Mouse (Mus musculus): ENCODE measurements at regions not wholly inside any gene's neighbourhood (a gene's known extent, or its start where the extent isn't known, plus 50 kb on each side); places are given as distances from the start of the nearest gene placed in this dataset.

DNA sequence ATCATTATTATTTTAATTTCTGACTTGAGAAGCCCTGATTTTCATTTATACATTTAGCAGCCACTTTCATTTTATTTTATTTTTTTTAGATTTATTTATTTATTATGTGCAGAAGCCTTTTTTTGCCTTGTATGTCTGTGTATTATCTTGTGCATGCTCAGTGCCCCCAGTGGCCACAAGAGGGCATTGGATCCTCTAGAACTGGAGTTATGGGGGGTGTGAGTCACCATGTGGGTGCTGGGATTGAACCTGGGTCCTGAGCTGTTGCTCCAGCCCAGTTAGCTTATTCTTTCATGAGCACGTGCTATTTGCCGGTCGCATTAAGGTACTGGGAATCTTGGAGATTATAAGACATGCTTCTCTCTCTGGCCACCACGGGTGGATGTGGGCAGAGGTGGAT, 136.3 kb upstream of the Ubr2 start:
- no peak for DNase-seq (ENCODE audit: low spot score)
- no peaks in the 10 kb centered on the region for H3K4me1 ChIP-seq (ENCODE audit: insufficient read depth, low read depth, low read length)
- ATAC-seq (ENCODE audit: extremely low read depth, insufficient number of reproducible peaks, low FRiP score, poor library complexity, severe bottlenecking): no peak
- peaks cover 12% of the 10 kb centered on the region for H3K27me3 ChIP-seq (ENCODE audit: insufficient read depth, low read length)
- H3K4me3 ChIP-seq (ENCODE audit: low read depth, low read length): no peak overlapping the region
- H3K36me3 ChIP-seq (replicated peaks): no peaks in the 10 kb centered on the region
- TF ChIP-seq CTCF (IDR thresholded peaks at IDR 0.05; ENCODE audit: low read depth, low read length): no peak
- no peak for TF ChIP-seq POLR2AphosphoS5 (IDR thresholded peaks at IDR 0.05; ENCODE audit: insufficient replicate concordance, low read depth, low read length)
- no peak for TF ChIP-seq TAL1 (conservative IDR thresholded peaks at IDR 0.05; ENCODE audit: low read depth, low read length)
- no peak for TF ChIP-seq GATA2 (IDR thresholded peaks at IDR 0.05; ENCODE audit: borderline replicate concordance, low read depth, low read length)
- TF ChIP-seq GATA1 (IDR thresholded peaks at IDR 0.05; ENCODE audit: borderline replicate concordance, low read length): no peak
- no peaks in the 10 kb centered on the region for H3K9me3 ChIP-seq (replicated peaks)

DNA sequence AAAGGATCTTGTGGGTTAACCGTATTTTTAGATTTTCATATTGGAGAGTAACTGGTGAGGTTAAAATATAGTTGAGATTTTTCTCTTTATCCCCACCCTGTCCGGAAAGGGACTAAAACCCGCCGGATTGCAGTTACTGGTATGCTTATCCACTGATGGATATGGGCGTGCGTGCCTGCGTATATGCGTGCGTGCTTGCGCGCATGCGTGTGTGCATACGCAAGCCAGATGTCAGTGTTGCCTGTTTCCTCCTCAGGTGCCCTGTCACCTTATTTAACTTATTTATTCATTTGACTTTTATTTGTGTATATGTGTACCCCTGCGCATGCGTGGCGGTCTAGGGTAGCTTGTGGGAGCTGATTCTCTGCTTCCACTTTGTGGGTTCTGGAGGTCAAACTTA, 135.2 kb upstream of the Ubr2 start:
- TF ChIP-seq GATA2 (IDR thresholded peaks at IDR 0.05; ENCODE audit: borderline replicate concordance, low read depth, low read length): no peak
- no peak for TF ChIP-seq CTCF (IDR thresholded peaks at IDR 0.05; ENCODE audit: low read depth, low read length)
- no peak for TF ChIP-seq POLR2AphosphoS5 (IDR thresholded peaks at IDR 0.05; ENCODE audit: insufficient replicate concordance, low read depth, low read length)
- no peak for TF ChIP-seq GATA1 (IDR thresholded peaks at IDR 0.05; ENCODE audit: borderline replicate concordance, low read length)
- Histone ChIP-seq H3K27me3 (ENCODE audit: insufficient read depth, low read length) (peaks cover 21% of the 10 kb centered on the region), H3K4me1 (ENCODE audit: insufficient read depth, low read depth, low read length) (no peaks in the 10 kb centered on the region), H3K9me3 (replicated peaks) (no peaks in the 10 kb centered on the region), H3K36me3 (replicated peaks) (no peaks in the 10 kb centered on the region), H3K4me3 (ENCODE audit: low read depth, low read length) (no peak overlapping the region)
- ATAC-seq (ENCODE audit: extremely low read depth, insufficient number of reproducible peaks, low FRiP score, poor library complexity, severe bottlenecking) (no peak), DNase-seq (ENCODE audit: low spot score) (no peak)

DNA sequence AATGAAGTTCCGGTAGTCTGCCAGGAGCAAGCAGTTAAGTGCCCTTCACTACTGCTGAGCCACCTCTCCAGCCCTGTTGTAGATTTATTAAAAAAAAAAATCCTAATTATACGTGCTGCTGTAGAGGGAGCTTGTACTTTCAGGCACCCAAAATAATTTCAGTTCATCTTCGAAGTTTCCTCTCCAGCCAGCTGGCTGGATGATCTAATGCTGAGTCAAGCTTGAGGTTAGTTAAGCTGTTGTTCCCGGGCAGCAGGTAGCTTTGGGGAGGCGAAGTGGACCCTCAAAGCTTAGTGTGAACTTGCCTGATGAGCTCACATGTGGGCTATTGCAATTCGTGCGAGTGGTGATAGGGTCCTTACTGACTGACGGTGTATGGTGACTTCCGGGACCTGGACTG, 134.6 kb upstream of the Ubr2 start:
- TF ChIP-seq CTCF (IDR thresholded peaks at IDR 0.05; ENCODE audit: low read depth, low read length) (no peak), GATA1 (IDR thresholded peaks at IDR 0.05; ENCODE audit: borderline replicate concordance, low read length) (no peak), TAL1 (conservative IDR thresholded peaks at IDR 0.05; ENCODE audit: low read depth, low read length) (no peak), POLR2AphosphoS5 (IDR thresholded peaks at IDR 0.05; ENCODE audit: insufficient replicate concordance, low read depth, low read length) (no peak)
- no peak for DNase-seq (ENCODE audit: low spot score)
- no peak for ATAC-seq (ENCODE audit: extremely low read depth, insufficient number of reproducible peaks, low FRiP score, poor library complexity, severe bottlenecking)

DNA sequence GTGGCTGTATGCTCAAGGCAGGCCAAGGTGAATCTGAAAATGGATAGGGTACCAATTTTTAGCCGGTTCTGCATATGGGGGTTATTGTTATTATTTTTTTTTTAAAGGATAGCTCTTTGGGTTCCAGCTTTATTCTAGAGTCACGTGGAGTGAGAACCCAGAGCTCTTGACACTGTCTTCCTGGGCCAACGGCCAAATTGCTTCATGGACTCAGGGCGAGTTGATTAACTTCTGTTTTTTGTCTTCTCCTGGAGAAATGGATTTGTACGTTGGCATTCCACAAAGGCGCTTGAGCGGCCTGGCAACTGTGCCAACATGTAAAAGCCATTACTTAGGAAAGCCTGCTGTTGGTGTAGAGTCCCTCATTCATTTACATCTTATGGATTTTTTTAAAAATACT, 134.1 kb upstream of the Ubr2 start:
- Histone ChIP-seq H3K9me3 (replicated peaks) (no peaks in the 10 kb centered on the region), H3K4me1 (ENCODE audit: insufficient read depth, low read depth, low read length) (no peaks in the 10 kb centered on the region), H3K4me3 (ENCODE audit: low read depth, low read length) (no peak overlapping the region), H3K27me3 (ENCODE audit: insufficient read depth, low read length) (peaks cover 32% of the 10 kb centered on the region), H3K36me3 (replicated peaks) (no peaks in the 10 kb centered on the region)
- DNase-seq (ENCODE audit: low spot score) (no peak), ATAC-seq (ENCODE audit: extremely low read depth, insufficient number of reproducible peaks, low FRiP score, poor library complexity, severe bottlenecking) (no peak)
- TF ChIP-seq CTCF (IDR thresholded peaks at IDR 0.05; ENCODE audit: low read depth, low read length): no peak
- TF ChIP-seq GATA2 (IDR thresholded peaks at IDR 0.05; ENCODE audit: borderline replicate concordance, low read depth, low read length): no peak
- TF ChIP-seq POLR2AphosphoS5 (IDR thresholded peaks at IDR 0.05; ENCODE audit: insufficient replicate concordance, low read depth, low read length): no peak
- no peak for TF ChIP-seq TAL1 (conservative IDR thresholded peaks at IDR 0.05; ENCODE audit: low read depth, low read length)
- no peak for TF ChIP-seq GATA1 (IDR thresholded peaks at IDR 0.05; ENCODE audit: borderline replicate concordance, low read length)

More for the DNA sequence above, 134.6 kb upstream of the Ubr2 start:
- H3K9me3 ChIP-seq (replicated peaks): no peaks in the 10 kb centered on the region
- H3K4me3 ChIP-seq (ENCODE audit: low read depth, low read length): no peak overlapping the region
- peaks cover 26% of the 10 kb centered on the region for H3K27me3 ChIP-seq (ENCODE audit: insufficient read depth, low read length)
- H3K36me3 ChIP-seq (replicated peaks): no peaks in the 10 kb centered on the region
- H3K4me1 ChIP-seq (ENCODE audit: insufficient read depth, low read depth, low read length): no peaks in the 10 kb centered on the region

DNA sequence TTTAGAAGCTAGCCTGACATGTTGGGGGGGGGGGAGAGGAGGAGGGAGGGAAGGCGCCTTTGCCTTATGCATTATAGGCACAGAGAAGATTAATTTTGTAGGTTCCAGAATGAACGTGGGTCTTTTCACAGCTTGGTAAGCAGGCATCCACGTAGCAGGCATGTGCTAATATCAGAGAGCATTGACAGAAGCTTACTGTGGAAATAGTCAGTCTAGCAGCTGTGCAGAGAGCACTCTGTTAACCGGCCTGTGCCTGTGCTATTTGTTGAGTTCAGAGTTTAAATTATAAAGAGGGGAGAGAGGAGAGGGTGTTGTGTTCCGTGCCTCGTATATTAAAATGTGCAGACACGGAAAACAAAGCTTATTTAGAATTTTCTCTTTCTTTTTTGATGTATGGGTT, 133.5 kb upstream of the Ubr2 start:
- TF ChIP-seq TAL1 (conservative IDR thresholded peaks at IDR 0.05; ENCODE audit: low read depth, low read length): no peak
- TF ChIP-seq GATA1 (IDR thresholded peaks at IDR 0.05; ENCODE audit: borderline replicate concordance, low read length): no peak
- no peak for TF ChIP-seq GATA2 (IDR thresholded peaks at IDR 0.05; ENCODE audit: borderline replicate concordance, low read depth, low read length)
- TF ChIP-seq CTCF (IDR thresholded peaks at IDR 0.05; ENCODE audit: low read depth, low read length): no peak
- TF ChIP-seq POLR2AphosphoS5 (IDR thresholded peaks at IDR 0.05; ENCODE audit: insufficient replicate concordance, low read depth, low read length): no peak
- ATAC-seq (ENCODE audit: extremely low read depth, insufficient number of reproducible peaks, low FRiP score, poor library complexity, severe bottlenecking) (no peak), DNase-seq (ENCODE audit: low spot score) (no peak)
- Histone ChIP-seq H3K36me3 (replicated peaks) (no peaks in the 10 kb centered on the region), H3K27me3 (ENCODE audit: insufficient read depth, low read length) (peaks cover 36% of the 10 kb centered on the region), H3K9me3 (replicated peaks) (no peaks in the 10 kb centered on the region), H3K4me1 (ENCODE audit: insufficient read depth, low read depth, low read length) (no peaks in the 10 kb centered on the region), H3K4me3 (ENCODE audit: low read depth, low read length) (no peak overlapping the region)

DNA sequence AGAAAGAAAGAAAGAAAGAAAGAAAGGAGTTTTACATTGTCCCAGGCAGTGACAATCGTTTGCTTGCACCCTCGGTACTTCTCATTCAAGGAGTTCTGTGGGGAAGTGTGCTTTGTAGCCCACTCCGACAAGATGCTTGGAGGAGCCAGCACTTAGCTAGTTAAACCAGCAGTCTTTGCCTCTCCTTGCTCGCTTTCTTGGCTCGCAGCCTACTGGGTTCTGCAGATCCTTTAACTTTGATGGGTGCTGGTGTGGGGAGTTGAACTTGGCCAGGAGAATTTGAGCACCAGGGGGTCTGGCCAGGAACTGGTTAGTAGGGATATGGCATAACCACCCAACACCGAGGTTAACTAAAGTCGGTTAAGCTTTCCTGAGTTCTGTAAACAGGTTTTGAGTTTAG, 132.5 kb upstream of the Ubr2 start:
- H3K27me3 ChIP-seq (ENCODE audit: insufficient read depth, low read length): peaks cover 36% of the 10 kb centered on the region
- no peaks in the 10 kb centered on the region for H3K4me1 ChIP-seq (ENCODE audit: insufficient read depth, low read depth, low read length)

More for the DNA sequence above, 132.5 kb upstream of the Ubr2 start:
- Histone ChIP-seq H3K9me3 (replicated peaks) (no peaks in the 10 kb centered on the region), H3K4me3 (ENCODE audit: low read depth, low read length) (no peak overlapping the region), H3K36me3 (replicated peaks) (no peaks in the 10 kb centered on the region)
- DNase-seq (ENCODE audit: low spot score): no peak
- ATAC-seq (ENCODE audit: extremely low read depth, insufficient number of reproducible peaks, low FRiP score, poor library complexity, severe bottlenecking): no peak
- TF ChIP-seq POLR2AphosphoS5 (IDR thresholded peaks at IDR 0.05; ENCODE audit: insufficient replicate concordance, low read depth, low read length) (no peak), TAL1 (conservative IDR thresholded peaks at IDR 0.05; ENCODE audit: low read depth, low read length) (no peak), CTCF (IDR thresholded peaks at IDR 0.05; ENCODE audit: low read depth, low read length) (no peak), GATA1 (IDR thresholded peaks at IDR 0.05; ENCODE audit: borderline replicate concordance, low read length) (no peak), GATA2 (IDR thresholded peaks at IDR 0.05; ENCODE audit: borderline replicate concordance, low read depth, low read length) (no peak)
